Mouse (Mus musculus): ENCODE measurements around the gene Klhl7.

Gene Klhl7

DNA sequence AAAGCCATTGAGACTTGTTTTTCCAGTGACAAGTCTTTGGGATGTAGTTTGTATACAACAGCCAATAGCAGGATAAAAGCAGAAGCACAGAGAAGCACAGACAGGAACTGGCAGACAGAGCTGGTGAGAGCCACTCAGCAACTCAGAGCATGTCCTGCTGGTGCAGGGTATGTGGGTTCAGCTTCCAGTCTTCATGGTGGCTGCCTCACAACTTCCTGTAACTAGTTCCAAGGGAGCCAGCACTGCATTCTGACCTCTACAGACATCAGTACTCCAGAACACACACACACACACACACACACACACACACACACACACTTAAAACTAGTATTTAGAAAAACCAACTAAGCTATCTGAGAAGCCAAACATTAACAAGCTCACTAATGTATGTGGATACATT lies 71.7 kb downstream of the Klhl7 start:
- DNase-seq (ENCODE audit: low spot score) = no peak

DNA sequence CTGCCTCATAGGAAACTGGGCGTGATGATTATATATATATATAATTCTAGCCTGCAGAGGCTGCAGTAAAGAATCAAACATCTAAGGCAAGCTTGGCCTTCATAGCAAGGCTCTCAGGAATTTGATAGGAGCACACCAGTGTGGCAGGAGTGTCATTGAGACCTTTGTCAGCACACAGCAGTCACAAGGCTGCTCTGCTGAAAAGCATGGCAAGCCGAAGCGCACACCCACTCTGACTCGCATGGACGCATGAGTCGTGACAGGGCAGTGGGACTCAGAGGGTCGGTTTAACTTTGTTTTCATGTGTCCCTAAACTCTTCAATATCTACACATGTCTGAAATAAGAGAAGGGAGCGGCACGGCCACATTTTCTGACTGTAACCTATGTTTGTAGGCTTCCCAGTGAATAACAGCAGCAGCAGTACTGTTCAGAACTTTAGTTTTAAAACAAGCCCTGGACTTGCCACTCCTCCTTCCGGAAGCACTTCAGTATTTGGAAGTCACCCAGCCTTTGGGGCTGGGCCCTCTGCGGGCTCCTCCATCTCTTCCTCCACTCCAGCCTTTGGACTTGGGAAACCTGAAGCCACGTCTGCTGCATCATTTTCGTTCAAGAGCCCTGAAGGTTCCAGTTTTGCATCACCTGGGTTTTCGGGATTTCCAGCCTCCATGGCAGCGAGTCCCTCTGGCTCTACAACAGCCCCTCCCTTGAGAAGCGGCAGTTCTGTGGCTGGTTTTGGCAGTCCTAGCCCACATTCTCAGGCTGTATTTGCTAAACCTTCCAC lies 81.3 kb downstream of the Klhl7 start:
- no peak for DNase-seq (ENCODE audit: low spot score)

DNA sequence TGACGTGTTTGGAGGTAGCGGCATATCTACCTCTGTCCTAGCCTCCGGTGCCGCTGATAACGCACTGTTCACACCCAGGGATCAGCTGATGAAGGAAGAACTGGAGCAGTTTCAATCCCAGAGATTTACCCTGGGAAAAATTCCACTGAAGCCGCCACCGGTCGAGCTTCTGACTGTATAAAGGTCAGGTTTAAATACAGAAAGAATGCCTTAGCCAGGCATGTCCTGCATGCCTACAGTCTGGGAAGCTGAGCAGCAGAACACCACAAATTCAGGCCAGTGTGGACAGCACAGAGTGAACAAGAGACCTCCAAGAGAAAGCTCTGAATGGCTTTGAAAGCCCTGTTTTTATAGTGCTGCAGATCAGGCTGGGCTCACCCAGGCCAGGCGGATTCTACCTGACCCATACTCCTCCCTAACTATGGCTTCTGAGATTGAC lies 81.9 kb downstream of the Klhl7 start:
- DNase-seq (ENCODE audit: low spot score) = no peak

DNA sequence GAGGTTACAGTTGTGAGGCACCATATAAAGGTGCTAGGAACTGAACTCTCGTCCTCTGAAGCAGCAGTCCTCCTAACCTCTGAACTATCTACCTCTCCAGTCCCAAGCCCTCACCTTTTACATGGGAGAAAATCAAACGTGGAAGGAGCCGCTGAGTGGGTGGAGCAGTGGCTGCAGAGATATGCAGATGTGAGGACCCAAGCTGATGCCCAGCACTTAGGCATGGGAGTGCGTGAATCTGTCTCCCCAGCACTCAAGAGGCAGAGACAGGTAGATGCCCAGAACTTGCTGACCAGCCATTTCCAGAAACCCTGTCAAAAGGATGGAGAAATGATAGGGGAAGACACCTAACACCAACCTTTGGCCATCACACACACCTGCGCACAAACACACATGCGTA lies 82.7 kb downstream of the Klhl7 start:
- DNase-seq (ENCODE audit: low spot score) = no peak

DNA sequence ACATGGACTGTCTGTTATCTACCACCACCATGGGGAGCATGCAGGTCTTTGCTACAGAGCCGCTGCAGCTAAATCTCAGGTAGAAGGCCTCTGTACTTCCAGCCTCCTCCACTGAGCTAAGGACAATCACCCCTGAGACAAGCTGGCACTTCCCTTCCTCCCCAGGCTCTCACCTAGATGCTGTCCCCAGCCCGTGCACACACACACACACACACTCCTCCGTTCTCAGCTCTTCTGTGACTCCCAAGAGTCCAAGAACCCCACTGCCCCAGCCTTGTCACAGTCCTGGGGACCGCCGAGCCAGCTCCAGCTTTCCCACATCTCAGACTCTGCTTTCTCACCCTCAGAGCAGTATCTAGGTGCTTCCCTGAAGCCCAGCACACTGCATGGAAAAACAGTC lies 83.6 kb downstream of the Klhl7 start:
- DNase-seq (ENCODE audit: low spot score) = no peak

DNA sequence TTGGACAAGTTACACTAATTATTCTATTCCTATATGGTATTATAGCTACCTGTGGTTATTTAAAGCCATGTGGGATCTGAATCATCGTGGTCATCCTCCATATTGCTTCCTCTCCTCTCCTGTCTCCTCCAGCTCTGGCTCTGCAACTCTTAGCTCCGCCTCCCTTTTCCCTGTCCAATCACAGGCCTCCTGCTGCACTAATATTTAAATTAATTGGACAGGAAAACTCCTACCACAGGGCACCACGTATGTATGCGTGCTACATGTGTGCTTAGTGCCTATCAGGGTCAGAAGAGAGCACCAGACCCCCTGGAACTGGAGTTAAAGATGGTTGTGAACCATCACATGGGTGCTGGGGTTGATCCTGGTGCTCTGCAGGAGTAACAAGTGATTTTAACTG lies 88.1 kb downstream of the Klhl7 start:
- DNase-seq (ENCODE audit: low spot score) = no peak

DNA sequence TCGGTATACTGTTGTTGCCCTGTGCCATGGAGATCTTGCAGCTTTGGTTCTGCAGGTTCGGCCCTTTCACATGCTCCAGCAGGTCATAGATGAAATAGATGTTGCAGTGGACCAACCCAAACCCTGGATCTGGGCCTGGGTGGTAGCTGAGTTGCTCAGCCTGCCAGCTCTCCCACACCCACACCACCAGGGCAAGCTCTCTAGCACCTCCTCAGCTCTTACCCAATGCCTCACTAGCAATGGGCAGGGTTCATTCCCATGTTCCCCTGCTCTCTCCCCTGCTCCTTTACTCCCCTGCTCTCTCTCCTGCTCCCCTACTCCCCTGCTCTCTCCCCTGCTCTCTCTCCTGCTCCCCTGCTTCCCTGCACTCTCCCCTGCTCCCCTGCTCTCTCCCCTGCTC lies 91.4 kb downstream of the Klhl7 start:
- DNase-seq (ENCODE audit: low spot score) = no peak

DNA sequence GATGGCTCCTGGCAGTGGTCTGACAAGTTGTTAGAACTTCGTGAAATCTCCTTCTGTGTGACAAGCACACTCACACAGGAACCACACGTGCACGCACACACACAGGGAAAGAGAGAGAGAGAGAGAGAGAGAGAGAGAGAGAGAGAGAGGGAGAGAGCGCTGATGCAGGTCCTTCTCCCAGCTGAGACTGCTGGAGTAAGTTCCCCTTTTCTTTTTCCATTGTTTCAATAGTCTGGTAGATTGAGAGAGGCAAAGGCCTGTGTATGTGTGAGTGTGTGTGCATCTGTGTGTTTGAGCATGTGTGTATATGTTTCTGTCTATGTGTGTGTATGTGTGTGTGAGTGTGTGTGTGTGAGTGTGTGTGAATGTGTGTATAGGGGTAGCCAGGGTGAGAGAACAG lies 100.6 kb downstream of the Klhl7 start:
- DNase-seq (ENCODE audit: low spot score) = no peak

DNA sequence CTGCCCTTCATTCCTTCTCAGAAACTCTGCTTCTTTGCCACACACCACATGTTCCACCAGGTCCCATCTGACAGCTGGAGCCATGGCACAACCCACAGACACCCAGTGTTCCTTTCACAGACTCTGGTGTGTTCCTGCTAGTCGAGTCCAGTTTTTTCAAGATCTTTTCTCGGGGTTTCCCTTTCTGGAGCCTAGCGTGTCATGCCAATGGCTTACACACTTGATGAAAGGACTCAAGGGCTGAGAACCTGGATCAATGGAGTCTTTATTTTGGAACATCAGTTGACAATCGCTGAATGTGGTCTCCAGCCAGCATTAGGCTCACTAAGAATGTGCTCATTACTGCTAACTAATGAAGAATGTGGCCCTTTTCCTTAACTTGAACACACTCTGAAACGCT lies 102.1 kb downstream of the Klhl7 start:
- no peak for DNase-seq (ENCODE audit: low spot score)

DNA sequence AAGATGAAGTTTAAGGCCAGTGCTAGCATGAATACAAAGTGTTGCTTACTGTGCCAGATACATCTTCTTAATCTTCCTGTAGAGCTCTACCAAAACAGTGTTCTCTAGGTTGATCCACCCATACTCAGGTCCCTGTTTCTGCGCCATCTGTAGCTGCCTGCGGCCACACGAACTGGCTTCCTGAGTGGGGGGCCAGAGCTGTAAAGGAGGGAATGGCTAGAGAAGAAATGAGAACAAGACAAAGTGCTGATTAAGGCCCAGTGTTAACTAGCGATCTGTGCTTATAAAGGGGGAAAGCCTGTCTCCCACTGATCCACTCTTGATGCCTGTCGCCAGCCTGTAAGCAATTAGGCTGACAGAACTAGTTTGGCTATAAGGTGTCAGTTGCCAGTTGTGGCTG lies 102.9 kb downstream of the Klhl7 start:
- DNase-seq (ENCODE audit: low spot score) = no peak

DNA sequence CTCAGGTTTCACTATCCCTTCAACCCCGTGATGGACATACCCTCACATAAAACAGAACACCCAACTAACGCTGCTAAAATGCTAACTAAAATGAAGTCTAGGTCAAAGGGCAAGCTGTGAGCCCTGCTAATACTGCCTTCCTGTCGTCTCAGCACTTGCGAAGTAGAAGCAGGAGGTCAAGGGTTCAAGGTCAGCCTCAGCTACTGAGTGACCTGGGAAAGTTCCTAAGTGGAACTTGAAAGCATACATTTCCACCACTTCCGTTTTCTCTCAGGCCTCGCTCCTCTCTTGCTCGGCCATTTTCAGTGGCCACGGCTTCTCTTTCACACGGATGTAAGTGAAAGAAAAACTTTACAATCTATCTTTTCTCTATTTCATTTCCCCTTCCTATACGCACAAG lies 107.6 kb downstream of the Klhl7 start:
- DNase-seq (ENCODE audit: low spot score) = no peak

DNA sequence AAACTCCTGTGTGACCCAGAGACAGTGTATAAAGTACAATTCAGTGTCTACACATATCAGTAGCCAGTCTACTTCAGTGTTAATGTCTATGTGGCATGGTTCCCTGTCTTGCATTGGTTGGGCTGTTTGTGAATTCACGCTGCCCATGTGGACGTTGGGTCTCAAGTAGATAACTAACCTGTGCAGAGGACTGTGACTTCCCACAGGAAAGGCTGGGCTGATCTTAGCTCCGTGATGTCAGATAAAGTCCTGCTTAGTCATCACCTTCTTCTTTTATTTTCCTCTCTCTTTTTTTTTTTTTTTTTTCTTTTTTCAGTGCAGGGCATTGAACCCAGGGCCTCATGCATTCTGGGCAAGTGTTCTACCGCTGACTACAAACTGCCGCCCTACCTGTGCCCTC lies 108.1 kb downstream of the Klhl7 start:
- no peak for DNase-seq (ENCODE audit: low spot score)

Measured in ovary, postnatal 14 days (tissue).